Mouse (Mus musculus): ENCODE measurements at regions not wholly inside any gene's neighbourhood (a gene's known extent, or its start where the extent isn't known, plus 50 kb on each side); places are given as distances from the start of the nearest gene placed in this dataset.

GRCm38 (mm10) chr5:106384138-106384770 is 73.7 kb downstream of the Barhl2 start:
- TF ChIP-seq POLR2A (IDR thresholded peaks at IDR 0.05; ENCODE audit: borderline replicate concordance, extremely low read depth, insufficient read depth, insufficient read length, poor library complexity, severe bottlenecking) (no peak), CTCF (IDR thresholded peaks at IDR 0.05; ENCODE audit: borderline replicate concordance, extremely low read depth, insufficient read depth, insufficient read length) (no peak)
